Comparison of ENCODE assay signal across 8 mouse cellular contexts in genomic region chr2:180042858-180043515, GRCm38 (mm10). TPM values are rescaled to one million over a fixed set of nuclear protein-coding genes. Genes with fewer than 3 reads are reported as not detected.
DNase-seq lines count a peak whose midpoint lies in the region; ATAC-seq and TF ChIP-seq lines count a peak whose summit lies in the region.

No protein-coding gene starts in this region.

- peak overlapping the region; percentile 97 for H3K4me3 ChIP-seq in heart, embryonic 10.5 days
- H3K4me3 ChIP-seq in cerebellum, adult 2 months (replicated peaks; ENCODE audit: insufficient read depth, low read depth, low read length), result peak overlapping the region; percentile 97
- peak overlapping the region; percentile 81 for H3K4me3 ChIP-seq in midbrain, embryonic 10.5 days

- peak; percentile 24 for ATAC-seq in frontal cortex, adult (ENCODE audit: low TSS enrichment)

- no peak for TF ChIP-seq CTCF in cerebellum, adult 2 months (IDR thresholded peaks at IDR 0.05; ENCODE audit: borderline replicate concordance, insufficient read depth, low read depth, low read length)

- peaks cover 21% of the 10 kb centered on the region for H3K36me3 ChIP-seq in heart, embryonic 10.5 days
- H3K36me3 ChIP-seq in midbrain, embryonic 10.5 days, result peaks cover 42% of the 10 kb centered on the region

- H3K4me1 ChIP-seq in heart, embryonic 10.5 days, result peaks cover 27% of the 10 kb centered on the region
- H3K4me1 ChIP-seq in cerebellum, adult 2 months (ENCODE audit: control insufficient read depth, insufficient read depth, low read length), result peaks cover 28% of the 10 kb centered on the region
- H3K4me1 ChIP-seq in midbrain, embryonic 10.5 days, result peaks cover 45% of the 10 kb centered on the region

- no peaks in the 10 kb centered on the region for H3K27me3 ChIP-seq in heart, embryonic 10.5 days (ENCODE audit: insufficient read depth, poor library complexity, severe bottlenecking)
- H3K27me3 ChIP-seq in cerebellum, adult 2 months (ENCODE audit: control insufficient read depth, insufficient read depth, low read length), result no peaks in the 10 kb centered on the region
- no peaks in the 10 kb centered on the region for H3K27me3 ChIP-seq in midbrain, embryonic 10.5 days (ENCODE audit: low read depth, poor library complexity, severe bottlenecking)

- H3K27ac ChIP-seq in heart, embryonic 10.5 days, result peak overlapping the region; percentile 96
- H3K27ac ChIP-seq in cerebellum, adult 2 months (ENCODE audit: insufficient read depth, low read length), result peak overlapping the region; percentile 92
- H3K27ac ChIP-seq in midbrain, embryonic 10.5 days (replicated peaks), result peak overlapping the region; percentile 98

- H3K9me3 ChIP-seq in heart, embryonic 10.5 days, result no peaks in the 10 kb centered on the region
- H3K9me3 ChIP-seq in midbrain, embryonic 10.5 days (replicated peaks), result no peaks in the 10 kb centered on the region; the same call in 1 of the 2 replicates

- WGBS in heart, embryonic 10.5 days, result under 1% methylated on average over 66 of the region's 66 CpGs
- WGBS in cerebellum, adult 2 months, result under 1% methylated on average over 66 of the region's 66 CpGs
- WGBS in midbrain, embryonic 10.5 days, result under 1% methylated on average over 66 of the region's 66 CpGs

- intact Hi-C loops in left cerebral cortex, postnatal 4 days (cut with DNase I), result loop anchor here (5.0 kb wide), 2 partner anchors 66 to 126 kb away; partner anchors contain the start of gene Taf4

- TF ChIP-seq POLR2A in cerebellum, adult 2 months (IDR thresholded peaks at IDR 0.05; ENCODE audit: borderline replicate concordance, insufficient read depth, low read length), result no peak

- DNase-seq in heart, embryonic 10.5 days (ENCODE audit: low spot score), result peak; percentile 87
- no peak for DNase-seq in heart, adult 9 months (ENCODE audit: low spot score in 2 of 2)
- DNase-seq in cerebellum, adult 2 months, result peak in 1 of 2 experiments; percentile 61
- peak; percentile 66 for DNase-seq in induced T-regulatory cell, adult 2 months (ENCODE audit: low read depth)
- peak; percentile 80 for DNase-seq in left cerebral cortex, postnatal 4 days
- DNase-seq in midbrain, embryonic 10.5 days (ENCODE audit: low spot score), result peak; percentile 76
- DNase-seq in spleen, adult 12 weeks (ENCODE audit: low spot score), result peak; percentile 37

RNA-seq across cellular contexts. Expression of gene Ss18l1, which starts 0.7 kb away (rescaled TPM):
- 3.5 and 4.4 TPM in 2 replicates for polyA plus RNA-seq in heart, embryonic 10.5 days (2016; fragmentation: Nextera tagmentation; extraction: Ambion mirVana)
- polyA plus RNA-seq in cerebellum, adult 2 months (2012; rRNA removed), result 27.0 and 28.1 TPM in 2 replicates
- total RNA-seq in left cerebral cortex, postnatal 4 days (2021), result 10 to 100 TPM; 59.2 to 60.9 TPM
- 8.6 and 14.6 TPM in 2 replicates for polyA plus RNA-seq in midbrain, embryonic 10.5 days (2016; fragmentation: Nextera tagmentation; extraction: Ambion mirVana)

RNA-seq across cellular contexts. Expression of gene Psma7, which starts 0.8 kb away (rescaled TPM):
- 567 and 701 TPM in 2 replicates for polyA plus RNA-seq in heart, embryonic 10.5 days (2016; fragmentation: Nextera tagmentation; extraction: Ambion mirVana)
- polyA plus RNA-seq in cerebellum, adult 2 months (2012; rRNA removed), result 248 and 254 TPM in 2 replicates
- total RNA-seq in left cerebral cortex, postnatal 4 days (2021), result 100 to 1,000 TPM; 244 to 245 TPM
- polyA plus RNA-seq in midbrain, embryonic 10.5 days (2016; fragmentation: Nextera tagmentation; extraction: Ambion mirVana), result 784 and 855 TPM in 2 replicates

RNA-seq across cellular contexts. Expression of gene Lsm14b, which starts 18.2 kb away (rescaled TPM):
- polyA plus RNA-seq in heart, embryonic 10.5 days (2016; fragmentation: Nextera tagmentation; extraction: Ambion mirVana), result 4.0 and 4.9 TPM in 2 replicates
- polyA plus RNA-seq in cerebellum, adult 2 months (2012; rRNA removed), result 77.3 and 79.3 TPM in 2 replicates
- 100 to 1,000 TPM; 199 to 202 TPM for total RNA-seq in left cerebral cortex, postnatal 4 days (2021)
- 9.4 and 10.4 TPM in 2 replicates for polyA plus RNA-seq in midbrain, embryonic 10.5 days (2016; fragmentation: Nextera tagmentation; extraction: Ambion mirVana)

RNA-seq across cellular contexts. Expression of gene Mtg2, which starts 27.4 kb away (rescaled TPM):
- polyA plus RNA-seq in heart, embryonic 10.5 days (2016; fragmentation: Nextera tagmentation; extraction: Ambion mirVana), result 28.2 and 29.7 TPM in 2 replicates
- polyA plus RNA-seq in cerebellum, adult 2 months (2012; rRNA removed), result 28.5 and 28.7 TPM in 2 replicates
- total RNA-seq in left cerebral cortex, postnatal 4 days (2021), result 10 to 100 TPM; 19.8 to 20.5 TPM
- 33.2 and 37.9 TPM in 2 replicates for polyA plus RNA-seq in midbrain, embryonic 10.5 days (2016; fragmentation: Nextera tagmentation; extraction: Ambion mirVana)

Comparison
In these comparisons a context has a peak if more than half of its experiments do, and no peak if none do; other contexts are left out.
1. DNase-seq: peak in heart, embryonic 10.5 days (single experiment), induced T-regulatory cell, adult 2 months (single experiment), left cerebral cortex, postnatal 4 days (single experiment), midbrain, embryonic 10.5 days (single experiment) and spleen, adult 12 weeks (single experiment); none in heart, adult 9 months (0 of 2).
2. Peak in every context shown above with its lines, with median percentiles within 50 percentile points of each other: H3K27ac ChIP-seq and H3K4me3 ChIP-seq.